Mouse (Mus musculus): ENCODE measurements at regions not wholly inside any gene's neighbourhood (a gene's known extent, or its start where the extent isn't known, plus 50 kb on each side); places are given as distances from the start of the nearest gene placed in this dataset.

GRCm38 (mm10) chr19:14740936-14741335 is 143.1 kb upstream of the Tle4 start:
- DNase-seq: no peak

- no peak for DNase-seq
These were observed 142.3 kb upstream of the Tle4 start for GRCm38 (mm10) chr19:14740139-14740538.

GRCm38 (mm10) chr19:14736514-14736913 is 138.7 kb upstream of the Tle4 start:
- DNase-seq: no peak

- DNase-seq: no peak
These were observed 127.5 kb upstream of the Tle4 start for GRCm38 (mm10) chr19:14725329-14725728.

GRCm38 (mm10) chr19:14724637-14725036 is 126.8 kb upstream of the Tle4 start:
- DNase-seq: no peak

GRCm38 (mm10) chr19:14705791-14706190 is 107.9 kb upstream of the Tle4 start:
- no peak for DNase-seq

GRCm38 (mm10) chr19:14701116-14701515 is 103.3 kb upstream of the Tle4 start:
- DNase-seq: no peak

GRCm38 (mm10) chr19:14695369-14695768 is 97.5 kb upstream of the Tle4 start:
- DNase-seq: no peak

GRCm38 (mm10) chr19:14692183-14692582 is 94.3 kb upstream of the Tle4 start:
- no peak for DNase-seq

- DNase-seq: no peak
These were observed 87.8 kb upstream of the Tle4 start for GRCm38 (mm10) chr19:14685628-14686027.

- no peak for DNase-seq
These were observed 86.8 kb upstream of the Tle4 start for GRCm38 (mm10) chr19:14684669-14685068.

- no peak for DNase-seq
These were observed 83.5 kb upstream of the Tle4 start for GRCm38 (mm10) chr19:14681306-14681705.

GRCm38 (mm10) chr19:14679776-14680175 is 81.9 kb upstream of the Tle4 start:
- no peak for DNase-seq

- no peak for DNase-seq
These were observed 80.7 kb upstream of the Tle4 start for GRCm38 (mm10) chr19:14678584-14678983.

GRCm38 (mm10) chr19:14676929-14677328 is 79.1 kb upstream of the Tle4 start:
- DNase-seq: no peak

- DNase-seq: no peak
These were observed 72.9 kb upstream of the Tle4 start for GRCm38 (mm10) chr19:14670821-14671104.

- no peak for DNase-seq
These were observed 72.4 kb upstream of the Tle4 start for GRCm38 (mm10) chr19:14670078-14670820.

GRCm38 (mm10) chr19:14668512-14669181 is 70.8 kb upstream of the Tle4 start:
- no peak for DNase-seq

GRCm38 (mm10) chr19:14664682-14665417 is 67.0 kb upstream of the Tle4 start:
- no peak for DNase-seq

GRCm38 (mm10) chr19:14664096-14664586 is 66.3 kb upstream of the Tle4 start:
- DNase-seq: no peak

- DNase-seq: no peak
These were observed 65.5 kb upstream of the Tle4 start for GRCm38 (mm10) chr19:14663350-14663749.

GRCm38 (mm10) chr19:14659725-14660124 is 61.9 kb upstream of the Tle4 start:
- DNase-seq: no peak

GRCm38 (mm10) chr19:14658479-14658878 is 60.6 kb upstream of the Tle4 start:
- DNase-seq: no peak

- no peak for DNase-seq
These were observed 58.2 kb upstream of the Tle4 start for GRCm38 (mm10) chr19:14656022-14656388.
